Mouse (Mus musculus) left cerebral cortex, adult 11 months (tissue): ENCODE measurements around the gene Ift122.

ENCODE experiments used
- DNase-seq: peaks from one replicate; pipeline ENCODE4 v3.0.0; 2022; ENCODE audit warnings: low spot score

Gene Ift122

GRCm38 (mm10) chr6:115891497-115892061, 38.3 kb downstream of the Ift122 start:
- peak; percentile 64 for DNase-seq

- DNase-seq: no peak
Observed at GRCm38 (mm10) chr6:115892363-115892762, 39.1 kb downstream of the Ift122 start.

- no peak for DNase-seq
Observed at GRCm38 (mm10) chr6:115896346-115896745, 43.1 kb downstream of the Ift122 start.

GRCm38 (mm10) chr6:115897117-115897516, 43.8 kb downstream of the Ift122 start:
- no peak for DNase-seq

GRCm38 (mm10) chr6:115897926-115898520, 44.8 kb downstream of the Ift122 start:
- DNase-seq: no peak

- peak; percentile 74 for DNase-seq
Observed at GRCm38 (mm10) chr6:115901062-115901461, 47.8 kb downstream of the Ift122 start.

GRCm38 (mm10) chr6:115901489-115901931, 48.2 kb downstream of the Ift122 start:
- DNase-seq: no peak

GRCm38 (mm10) chr6:115902545-115902944, 49.3 kb downstream of the Ift122 start:
- no peak for DNase-seq

- no peak for DNase-seq
Observed at GRCm38 (mm10) chr6:115905568-115905967, 52.3 kb downstream of the Ift122 start.

- no peak for DNase-seq
Observed at GRCm38 (mm10) chr6:115906455-115906854, 53.2 kb downstream of the Ift122 start.

- no peak for DNase-seq
Observed at GRCm38 (mm10) chr6:115906871-115907270, 53.6 kb downstream of the Ift122 start.

GRCm38 (mm10) chr6:115908421-115908982, 55.2 kb downstream of the Ift122 start:
- no peak for DNase-seq

GRCm38 (mm10) chr6:115909052-115909451, 55.8 kb downstream of the Ift122 start:
- no peak for DNase-seq

GRCm38 (mm10) chr6:115909940-115910339, 56.7 kb downstream of the Ift122 start:
- no peak for DNase-seq

- DNase-seq: no peak
Observed at GRCm38 (mm10) chr6:115911763-115912162, 58.5 kb downstream of the Ift122 start.

- DNase-seq: no peak
Observed at GRCm38 (mm10) chr6:115913482-115913881, 60.2 kb downstream of the Ift122 start.

GRCm38 (mm10) chr6:115914511-115915202, 61.4 kb downstream of the Ift122 start:
- peak; percentile 65 for DNase-seq

- DNase-seq: peak; percentile 68
Observed at GRCm38 (mm10) chr6:115915601-115916445, 62.6 kb downstream of the Ift122 start.

GRCm38 (mm10) chr6:115916611-115917010, 63.3 kb downstream of the Ift122 start:
- DNase-seq: no peak

- no peak for DNase-seq
Observed at GRCm38 (mm10) chr6:115918615-115919014, 65.3 kb downstream of the Ift122 start.

GRCm38 (mm10) chr6:115919876-115920275, 66.6 kb downstream of the Ift122 start:
- no peak for DNase-seq

GRCm38 (mm10) chr6:115924829-115925228, 71.6 kb downstream of the Ift122 start:
- DNase-seq: no peak
